Mouse (Mus musculus) ES-Bruce4 (cell line): ENCODE results near the gene Defb26.

Experiments used
- CTCF ChIP-seq: IDR thresholded peaks from one replicate; pipeline ENCODE4 v1.8.1; 2011; ENCODE audit warnings: low read depth, low read length
- POLR2A ChIP-seq: IDR thresholded peaks from one replicate; pipeline ENCODE4 v1.8.1; 2011; ENCODE audit warnings: low read length; ENCODE audit not compliant: insufficient read depth

- no peak for TF ChIP-seq CTCF
- no peak for TF ChIP-seq POLR2A
These were observed 29.8 kb downstream of the Defb26 start for GRCm38 (mm10) chr2:152481726-152482125.
